Mouse (Mus musculus) adrenal gland (tissue): Measurements from ENCODE around the gene Igsf9.

Experiments
- intact Hi-C: fragments of 180-260 bp; cut with DNase I; formaldehyde crosslinking; loops from one replicate; pipeline ENCODE4 v1.15.1; 2025

Gene Igsf9

GRCm38 (mm10) chr1:172490261-172490661 lies 8.7 kb downstream of the Igsf9 start:
- intact Hi-C loops = loop anchor here (1.0 kb wide), 1 partner anchor 78 kb away; no protein-coding TSS in a partner anchor

DNA sequence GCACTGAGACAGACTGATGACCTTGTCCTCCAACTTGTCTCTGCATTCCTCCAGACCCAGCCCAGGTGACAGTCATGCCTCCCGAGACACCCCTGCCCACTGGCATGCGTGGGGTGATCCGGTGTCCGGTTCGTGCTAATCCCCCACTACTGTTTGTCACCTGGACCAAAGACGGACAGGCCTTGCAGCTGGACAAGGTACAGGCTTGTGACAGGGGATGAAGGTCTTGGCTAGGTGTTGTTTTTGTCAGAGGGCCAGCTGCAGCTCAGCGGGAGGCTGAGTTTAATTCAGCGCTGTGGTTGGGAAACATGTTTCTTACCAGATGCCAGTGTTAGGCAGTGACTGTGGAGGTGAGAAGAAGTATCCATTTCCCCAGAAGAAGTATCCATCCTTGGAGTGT lies 10.5 kb downstream of the Igsf9 start:
- intact Hi-C loops = no loop called here

GRCm38 (mm10) chr1:172493516-172493915 lies 11.9 kb downstream of the Igsf9 start:
- intact Hi-C loops = no loop called here

- intact Hi-C loops = no loop called here
Observed at GRCm38 (mm10) chr1:172496030-172496429, 14.4 kb downstream of the Igsf9 start.

DNA sequence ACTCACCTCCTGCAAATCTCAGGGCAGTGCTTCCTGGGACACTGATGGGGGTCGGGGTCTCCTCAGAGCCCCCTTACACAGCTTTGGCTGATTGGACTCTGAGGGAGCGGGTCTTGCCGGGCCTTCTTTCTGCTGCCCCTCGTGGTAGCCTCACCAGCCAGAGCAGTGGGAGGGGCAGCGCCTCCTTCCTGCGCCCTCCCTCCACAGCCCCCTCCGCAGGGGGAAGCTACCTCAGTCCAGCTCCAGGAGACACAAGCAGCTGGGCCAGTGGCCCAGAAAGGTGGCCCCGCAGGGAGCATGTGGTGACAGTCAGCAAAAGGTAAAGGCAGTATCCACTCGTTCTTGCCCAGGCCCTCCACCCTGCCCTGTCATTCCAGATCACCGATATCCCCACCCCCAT lies 15.8 kb downstream of the Igsf9 start:
- intact Hi-C loops = no loop called here

DNA sequence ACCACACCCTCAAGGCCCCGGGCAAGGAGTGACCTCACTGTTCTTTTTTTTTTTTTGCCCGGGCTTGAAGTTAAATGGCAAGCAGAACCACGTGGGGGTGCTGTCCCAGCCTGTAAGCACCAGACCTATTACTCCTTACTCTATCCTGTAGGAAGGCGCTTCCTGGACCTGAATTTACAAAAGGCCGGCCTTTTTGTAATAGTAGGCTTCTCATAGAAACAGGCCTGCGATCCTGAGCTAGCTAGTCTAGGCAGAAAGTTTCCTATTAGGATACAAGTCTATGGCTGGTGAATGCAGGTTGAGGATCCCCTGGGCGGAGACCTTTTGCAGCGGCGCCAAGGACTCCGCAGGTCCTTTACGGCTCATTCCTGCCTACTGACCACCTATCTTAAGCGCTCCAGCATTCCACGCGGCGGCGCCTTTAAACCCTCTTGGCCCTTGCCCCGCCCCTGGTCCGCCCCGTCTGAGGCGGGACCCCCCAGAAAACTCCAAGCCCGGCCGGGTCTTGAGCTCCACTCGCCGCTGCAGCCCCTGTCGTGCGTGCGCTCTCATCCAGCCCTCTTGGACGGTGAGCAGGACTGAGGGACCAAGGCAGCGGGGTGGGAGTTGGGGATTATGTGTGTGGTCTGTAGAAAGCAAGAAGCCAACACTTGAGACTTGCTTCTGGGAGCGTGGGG lies 18.3 kb downstream of the Igsf9 start, which contains the start of gene Tagln2:
Gene Tagln2, plus strand, starts transcription at position 283 of the 677 bp plus-strand sequence.
- intact Hi-C loops = no loop called here

GRCm38 (mm10) chr1:172500451-172501370 lies 19.1 kb downstream of the Igsf9 start:
- intact Hi-C loops = no loop called here

GRCm38 (mm10) chr1:172501371-172502144 lies 20.0 kb downstream of the Igsf9 start:
- intact Hi-C loops = no loop called here

GRCm38 (mm10) chr1:172502145-172503110 lies 20.8 kb downstream of the Igsf9 start:
- intact Hi-C loops = no loop called here

- intact Hi-C loops = no loop called here
Observed at GRCm38 (mm10) chr1:172503111-172503997, 21.8 kb downstream of the Igsf9 start.

DNA sequence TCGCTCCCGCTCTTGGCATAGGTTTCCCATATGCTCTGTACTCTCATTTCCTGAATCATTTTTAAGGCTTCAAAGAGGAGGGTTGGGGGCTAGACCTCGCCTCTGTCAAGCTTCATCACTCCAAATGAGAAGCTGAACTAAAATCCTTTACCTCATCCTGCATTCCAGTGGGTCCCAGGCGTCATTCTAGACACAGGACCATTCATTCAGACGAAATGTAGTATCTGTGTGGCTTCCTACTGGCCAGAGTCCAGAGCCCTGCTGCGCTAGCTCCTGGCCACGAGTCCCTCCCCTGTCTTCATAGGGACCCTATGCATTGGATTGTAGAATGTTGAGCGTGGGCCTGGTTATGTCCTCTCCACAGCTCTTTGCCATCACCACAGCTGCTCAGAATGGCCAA lies 23.2 kb downstream of the Igsf9 start:
- intact Hi-C loops = no loop called here

DNA sequence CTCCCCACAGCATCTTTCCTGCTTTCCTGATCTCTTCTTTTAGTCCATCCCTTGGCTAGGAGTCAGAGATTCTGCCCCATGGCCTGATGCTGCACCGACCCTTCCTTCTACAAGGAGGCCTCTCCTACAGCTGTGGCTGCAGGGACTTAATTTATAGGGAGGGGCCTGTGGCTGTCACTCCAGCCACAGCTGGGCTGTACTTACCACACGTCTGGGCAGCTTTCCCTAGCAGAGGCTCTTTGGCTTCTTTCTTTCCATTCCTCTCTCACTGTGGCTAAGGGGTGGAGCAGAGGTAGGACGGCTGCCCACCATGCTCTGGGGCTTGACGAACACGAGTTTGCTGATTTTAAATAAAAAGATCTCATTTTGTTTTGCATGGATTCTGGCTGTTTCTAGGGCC lies 25.4 kb downstream of the Igsf9 start:
- intact Hi-C loops = no loop called here

DNA sequence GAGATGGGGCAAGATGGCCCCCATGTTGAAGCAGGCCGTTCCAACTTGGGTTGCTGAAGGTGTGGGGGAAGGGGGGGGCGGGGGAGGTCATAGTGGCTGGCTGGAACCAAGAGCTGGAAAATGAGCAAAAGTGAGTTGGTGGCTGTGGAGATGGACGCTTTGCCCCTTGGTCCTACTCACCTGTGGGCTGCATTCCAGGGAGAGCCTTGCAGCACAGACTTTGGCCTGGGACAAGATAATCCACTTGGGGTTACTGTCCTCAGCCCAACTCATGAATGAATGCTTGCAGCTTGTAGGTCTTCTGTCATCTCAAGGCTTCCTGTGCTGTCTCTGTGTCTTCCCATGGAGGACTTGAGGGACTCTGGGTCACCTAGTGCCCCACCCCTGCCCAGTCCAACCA lies 26.1 kb downstream of the Igsf9 start:
- intact Hi-C loops = no loop called here

- intact Hi-C loops = no loop called here
Observed at GRCm38 (mm10) chr1:172508172-172508571, 26.6 kb downstream of the Igsf9 start.

DNA sequence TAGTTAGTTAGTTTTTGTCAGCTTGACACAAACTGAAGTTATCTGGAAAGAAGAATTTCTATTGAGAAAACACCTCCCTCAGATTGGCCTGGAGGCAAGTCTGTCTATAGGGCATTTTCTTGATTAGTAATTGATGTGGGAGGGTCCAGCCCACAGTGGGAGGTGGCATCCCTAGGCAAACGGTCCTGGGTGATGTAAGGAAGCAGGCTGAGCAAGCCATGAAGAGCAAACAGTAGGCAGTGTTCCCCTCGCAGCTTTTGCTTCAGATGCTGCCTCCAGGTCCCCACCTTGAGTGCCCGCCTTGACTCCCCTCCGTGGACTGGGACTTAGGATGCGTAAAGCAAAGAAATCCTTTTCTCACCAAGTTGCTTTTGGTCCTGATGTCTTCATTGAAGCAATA lies 27.6 kb downstream of the Igsf9 start:
- intact Hi-C loops = no loop called here

DNA sequence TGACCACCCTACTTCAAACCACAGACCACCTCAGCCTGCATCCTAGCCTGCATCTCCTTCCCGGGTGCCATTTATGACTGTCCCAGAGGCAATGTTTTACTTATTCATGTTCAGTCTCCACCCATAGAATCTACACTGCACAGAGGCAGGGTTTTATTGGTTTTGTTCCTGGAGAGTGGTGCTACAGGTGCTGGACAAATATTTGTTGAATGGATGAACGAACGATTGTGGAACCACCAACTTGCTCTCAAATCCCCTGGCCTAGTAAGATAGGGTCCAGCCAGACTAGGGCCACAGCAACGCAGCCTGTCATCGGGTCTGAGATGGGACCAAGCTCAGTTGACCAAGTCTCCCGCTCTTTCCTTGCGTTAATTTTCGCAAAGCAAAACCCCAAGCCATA lies 28.4 kb downstream of the Igsf9 start:
- intact Hi-C loops = no loop called here

DNA sequence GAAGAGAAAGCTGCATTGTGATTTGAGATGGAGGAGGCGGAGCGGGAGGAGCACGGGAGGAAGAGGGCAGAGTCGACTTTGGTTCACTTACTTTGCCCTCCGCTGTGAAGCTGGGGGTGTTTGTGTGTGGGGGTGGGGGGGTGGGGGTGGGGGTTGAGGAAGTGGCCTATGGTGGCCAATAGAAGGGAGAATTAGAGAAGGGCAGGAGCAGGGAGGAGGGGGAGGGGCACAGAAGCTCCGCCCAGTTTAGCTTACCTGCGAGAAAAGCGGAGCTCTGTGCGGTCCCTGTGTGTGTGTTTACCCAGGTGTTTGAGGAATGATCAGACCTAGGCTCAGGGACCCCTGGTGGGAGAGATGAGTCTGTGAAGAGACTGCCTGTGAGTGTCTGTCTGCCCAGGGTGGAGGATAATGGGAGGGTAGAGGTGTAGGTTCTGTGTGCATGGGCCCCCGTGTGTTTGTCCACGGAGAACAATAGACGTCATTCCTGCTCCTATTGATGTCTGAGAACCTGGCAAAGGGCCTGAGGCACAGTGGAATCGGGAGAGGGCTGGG lies 28.9 kb downstream of the Igsf9 start:
- intact Hi-C loops = no loop called here

DNA sequence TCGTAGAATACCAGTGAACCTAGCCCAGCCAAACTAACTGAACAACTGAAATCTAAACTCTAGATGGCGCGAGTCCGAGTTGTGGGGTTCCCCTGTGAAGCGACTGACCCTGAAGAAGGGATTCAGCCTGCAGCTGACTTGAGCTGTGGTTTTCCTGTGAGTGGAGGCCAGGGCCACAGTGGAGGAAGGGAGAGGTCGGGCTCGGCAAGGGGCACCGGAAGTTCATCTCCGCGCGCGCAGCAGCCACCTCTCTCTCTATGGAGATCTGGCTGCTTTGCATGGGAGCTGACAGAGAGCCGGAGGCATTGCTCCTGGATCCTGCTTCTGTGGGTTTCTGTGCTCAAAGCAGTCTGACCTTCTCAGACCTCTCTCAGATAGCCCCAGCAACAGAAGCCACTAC lies 31.4 kb downstream of the Igsf9 start:
- intact Hi-C loops = no loop called here

DNA sequence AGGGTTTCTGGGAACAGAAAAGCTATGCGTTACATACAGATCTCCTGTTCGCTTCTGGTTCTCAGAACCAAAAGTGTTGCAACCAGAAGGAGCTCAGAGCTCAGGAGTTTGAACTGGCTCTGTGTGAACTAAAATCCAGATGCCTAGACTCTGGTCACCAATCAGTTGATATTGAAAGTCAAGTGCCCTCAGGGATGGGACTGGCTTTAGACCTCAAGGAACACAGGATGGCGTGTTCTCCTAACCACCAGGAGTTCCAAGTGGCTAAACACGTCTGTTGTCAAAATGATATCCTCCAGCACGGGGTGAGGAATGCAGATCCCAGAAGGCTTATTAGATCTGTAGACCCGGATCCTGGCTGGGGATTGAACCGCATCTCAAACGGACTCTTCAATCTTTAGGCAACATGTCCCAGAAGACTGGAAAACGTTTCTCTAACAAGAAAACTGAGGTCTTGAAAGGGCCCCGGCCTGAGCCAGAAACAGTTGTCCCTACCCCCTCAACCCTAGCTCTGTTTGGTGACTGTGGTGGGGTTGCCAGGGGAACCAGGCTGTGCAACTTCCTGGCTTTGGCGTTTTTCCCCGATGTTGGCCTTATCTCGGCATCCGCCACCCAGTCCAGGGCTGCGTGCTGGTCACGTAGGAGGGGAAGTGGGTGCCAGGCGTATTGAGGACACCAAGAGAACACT lies 32.1 kb downstream of the Igsf9 start:
- intact Hi-C loops = no loop called here
